Mouse (Mus musculus): ENCODE measurements around the gene Gpt2. TPM values are rescaled to one million over a fixed set of nuclear protein-coding genes. Genes with fewer than 3 reads are reported as not detected.

Gene Gpt2
- total RNA-seq, 4 experiments from 2014 or later, result 68.2 to 344 (median 173) TPM

GRCm38 (mm10) chr8:85487906-85488620 lies 4.3 kb upstream of the Gpt2 start:
- no peak for DNase-seq

GRCm38 (mm10) chr8:85488631-85489030 lies 3.7 kb upstream of the Gpt2 start:
- DNase-seq, result peak; percentile 40

- no peak for DNase-seq
Measured at GRCm38 (mm10) chr8:85489546-85489945, 2.8 kb upstream of the Gpt2 start.

GRCm38 (mm10) chr8:85492940-85493931 lies 860 bp downstream of the Gpt2 start:
- no peak for DNase-seq

- DNase-seq, result no peak
Measured at GRCm38 (mm10) chr8:85496125-85496524, 3.7 kb downstream of the Gpt2 start.

- DNase-seq, result no peak
Measured at GRCm38 (mm10) chr8:85496778-85497177, 4.4 kb downstream of the Gpt2 start.

GRCm38 (mm10) chr8:85498577-85498976 lies 6.2 kb downstream of the Gpt2 start:
- no peak for DNase-seq

- DNase-seq, result no peak
Measured at GRCm38 (mm10) chr8:85500460-85500859, 8.1 kb downstream of the Gpt2 start.

GRCm38 (mm10) chr8:85500955-85501685 lies 8.7 kb downstream of the Gpt2 start:
- DNase-seq, result no peak

GRCm38 (mm10) chr8:85502381-85502780 lies 10.0 kb downstream of the Gpt2 start:
- DNase-seq, result no peak

GRCm38 (mm10) chr8:85503065-85503464 lies 10.7 kb downstream of the Gpt2 start:
- DNase-seq, result no peak

- DNase-seq, result no peak
Measured at GRCm38 (mm10) chr8:85504704-85505103, 12.3 kb downstream of the Gpt2 start.

GRCm38 (mm10) chr8:85506620-85507019 lies 14.2 kb downstream of the Gpt2 start:
- DNase-seq, result no peak

- DNase-seq, result no peak
Measured at GRCm38 (mm10) chr8:85508661-85509060, 16.3 kb downstream of the Gpt2 start.

GRCm38 (mm10) chr8:85512234-85512633 lies 19.9 kb downstream of the Gpt2 start:
- no peak for DNase-seq

GRCm38 (mm10) chr8:85513283-85513682 lies 20.9 kb downstream of the Gpt2 start:
- no peak for DNase-seq

- DNase-seq, result no peak
Measured at GRCm38 (mm10) chr8:85515391-85515790, 23.0 kb downstream of the Gpt2 start.

- DNase-seq, result no peak
Measured at GRCm38 (mm10) chr8:85517336-85517735, 25.0 kb downstream of the Gpt2 start.

- no peak for DNase-seq
Measured at GRCm38 (mm10) chr8:85517956-85518355, 25.6 kb downstream of the Gpt2 start.

GRCm38 (mm10) chr8:85520586-85520985 lies 28.2 kb downstream of the Gpt2 start:
- DNase-seq, result no peak

- no peak for DNase-seq
Measured at GRCm38 (mm10) chr8:85521332-85521731, 29.0 kb downstream of the Gpt2 start.

GRCm38 (mm10) chr8:85524086-85524485 lies 31.7 kb downstream of the Gpt2 start:
- no peak for DNase-seq

GRCm38 (mm10) chr8:85526105-85526504 lies 33.7 kb downstream of the Gpt2 start:
- no peak for DNase-seq

Data from adrenal gland, adult 8-10 months (tissue).